Mouse (Mus musculus): ENCODE measurements around the gene Cmklr1.

DNA sequence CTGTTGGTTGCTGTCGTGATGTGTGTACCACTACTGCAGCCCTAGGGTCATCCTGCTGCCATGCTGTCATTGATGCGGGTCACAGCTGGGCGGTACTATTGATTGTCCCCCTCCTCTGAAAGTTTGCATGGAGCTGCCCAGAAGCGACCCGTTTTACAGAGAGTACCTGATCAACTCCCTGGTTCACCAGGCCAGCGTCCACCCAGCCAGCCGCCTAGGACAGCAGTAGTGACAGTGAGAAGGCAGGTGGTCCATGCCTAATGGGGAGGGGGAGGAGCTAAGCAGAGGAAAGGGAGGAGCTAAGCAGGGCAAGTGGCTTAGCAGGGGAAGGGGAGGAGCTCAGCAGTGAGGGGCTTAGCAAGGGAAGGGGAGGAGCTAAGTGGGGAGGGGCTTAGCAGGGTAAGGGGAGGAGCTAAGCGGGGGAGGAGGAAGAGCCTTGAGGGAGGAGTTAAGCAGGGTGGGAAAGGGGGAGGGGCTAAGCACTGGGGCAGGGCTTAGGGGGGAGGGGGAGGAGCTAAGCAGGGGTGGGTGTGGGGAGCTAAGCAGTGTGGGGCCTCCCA lies 43.0 kb upstream of the Cmklr1 start:
- TF ChIP-seq CTCF (IDR thresholded peaks at IDR 0.05; ENCODE audit: borderline replicate concordance, insufficient read depth, low read length) (no peak), POLR2A (IDR thresholded peaks at IDR 0.05; ENCODE audit: low read depth, low read length) (no peak)

Measured in embryonic fibroblast, embryonic 13.5 days (primary cell).